Mouse (Mus musculus) limb, embryonic 14.5 days (tissue): ENCODE results near the gene Lifr. TPM values are rescaled to one million over a fixed set of nuclear protein-coding genes. Genes with fewer than 3 reads are reported as not detected.

Source experiments
- ATAC-seq: fragments of 200-750 bp; cut with Nextera tagmentation; 2 replicates; pipeline ENCODE4 v1.8.0; 2017; ENCODE audit warnings: low read depth, moderate number of reproducible peaks, moderate TSS enrichment; ENCODE audit not compliant: low FRiP score
- DNase-seq: peaks from one replicate; pipeline ENCODE4 v3.0.0-alpha.2; 2015; ENCODE audit warnings: low spot score
- H3K27ac ChIP-seq: fragments of 300-500 bp; sonication (generic); replicated peaks from 2 replicates; pipeline ENCODE4 v1.5.1; 2014; ENCODE audit warnings: low read depth, mild to moderate bottlenecking, low read length, moderate library complexity, mixed read lengths
- H3K27me3 ChIP-seq: fragments of 300-500 bp; sonication (generic); 2 replicates; pipeline ENCODE4 v1.6.1; 2014; ENCODE audit warnings: low read length, mixed read lengths; ENCODE audit not compliant: control insufficient read depth, insufficient read depth
- H3K36me3 ChIP-seq: fragments of 300-500 bp; sonication (generic); 2 replicates; pipeline ENCODE4 v1.6.1; 2014; ENCODE audit warnings: mild to moderate bottlenecking, low read length, moderate library complexity, mixed read lengths; ENCODE audit not compliant: control insufficient read depth, insufficient read depth
- H3K4me1 ChIP-seq: fragments of 300-500 bp; sonication (generic); 2 replicates; pipeline ENCODE4 v1.6.1; 2014; ENCODE audit warnings: antibody characterized with exemption, low read length, mixed read lengths; ENCODE audit not compliant: control insufficient read depth, insufficient read depth
- H3K4me2 ChIP-seq: fragments of 300-500 bp; sonication (generic); replicated peaks from 2 replicates; pipeline ENCODE4 v1.6.1; 2014; ENCODE audit warnings: low read depth, mild to moderate bottlenecking, low read length, moderate library complexity; ENCODE audit not compliant: severe bottlenecking
- H3K4me3 ChIP-seq: fragments of 300-500 bp; sonication (generic); replicated peaks from 2 replicates; pipeline ENCODE4 v1.5.1; 2014; ENCODE audit warnings: low read length
- H3K9ac ChIP-seq: fragments of 300-500 bp; sonication (generic); 2 replicates; pipeline ENCODE4 v1.6.1; 2014; ENCODE audit warnings: mild to moderate bottlenecking, low read depth, low read length, moderate library complexity; ENCODE audit not compliant: severe bottlenecking
- H3K9me3 ChIP-seq: fragments of 300-500 bp; sonication (generic); 2 replicates; pipeline ENCODE4 v1.6.1; 2016; ENCODE audit warnings: low read length; ENCODE audit not compliant: control insufficient read depth
- POLR2A ChIP-seq: fragments of 200-500 bp; IDR thresholded peaks from 2 replicates; pipeline ENCODE4 v1.8.0; 2012; ENCODE audit warnings: inconsistent platforms, mild to moderate bottlenecking, moderate library complexity, borderline replicate concordance; ENCODE audit not compliant: insufficient read depth, insufficient read length; ENCODE audit errors: extremely low read depth
- WGBS: fragments of 180-500 bp; shearing (Covaris S2); extraction: QIAGEN DNeasy Blood & Tissue Kit; methylation state at CpG from one replicate; pipeline ENCODE4 v1.1.7; 2014; 5-methylcytosine and 5-hydroxymethylcytosine counted together
- polyA plus RNA-seq, 2 experiments: library from polyadenylated mRNA; depleted of rRNA in 1 of 2; stranded (reverse) in 1 of 2; unstranded in 1 of 2; fragments of >200 nt; fragmentation: Nextera tagmentation in 1 of 2; extraction: Ambion mirVana in 1 of 2; gene quantifications; 2 replicates each; pipeline versions ENCODE4 v1.2.1 to v1.2.3; 2012 to 2014

The Lifr gene
- polyA plus RNA-seq, 2 experiments: 15.7 to 25.2 TPM

DNA sequence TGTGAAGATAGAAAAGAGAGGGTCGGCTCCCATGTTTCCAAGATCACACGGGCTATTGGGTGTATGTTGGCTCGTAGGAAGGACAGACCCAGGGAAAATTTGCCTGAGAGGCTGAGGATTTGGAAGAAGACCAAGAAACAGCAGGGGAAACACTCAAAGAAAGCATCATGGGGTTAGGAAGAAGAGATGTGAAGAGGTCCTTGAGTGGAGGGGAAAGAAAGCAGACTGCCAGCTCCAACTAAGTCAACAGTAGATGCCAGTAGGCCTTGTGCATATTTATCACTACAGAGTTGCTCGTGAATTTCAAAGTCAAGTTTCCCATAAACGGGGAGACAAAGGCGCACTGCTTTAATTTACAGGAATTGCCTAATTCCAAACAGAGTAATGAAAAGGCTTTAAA is 17.7 kb downstream of the Lifr start:
- no peak overlapping the region for H3K4me2 ChIP-seq
- 61% methylated on average over 6 of the region's 6 CpGs for WGBS
- TF ChIP-seq POLR2A: no peak
- DNase-seq: no peak
- no peak overlapping the region for H3K4me3 ChIP-seq
- H3K36me3 ChIP-seq: no peaks in the 10 kb centered on the region
- H3K9me3 ChIP-seq: no peaks in the 10 kb centered on the region
- no peak for ATAC-seq
- no peaks in the 10 kb centered on the region for H3K4me1 ChIP-seq
- no peak overlapping the region for H3K27ac ChIP-seq
- H3K27me3 ChIP-seq: no peaks in the 10 kb centered on the region
- no peak overlapping the region for H3K9ac ChIP-seq

DNA sequence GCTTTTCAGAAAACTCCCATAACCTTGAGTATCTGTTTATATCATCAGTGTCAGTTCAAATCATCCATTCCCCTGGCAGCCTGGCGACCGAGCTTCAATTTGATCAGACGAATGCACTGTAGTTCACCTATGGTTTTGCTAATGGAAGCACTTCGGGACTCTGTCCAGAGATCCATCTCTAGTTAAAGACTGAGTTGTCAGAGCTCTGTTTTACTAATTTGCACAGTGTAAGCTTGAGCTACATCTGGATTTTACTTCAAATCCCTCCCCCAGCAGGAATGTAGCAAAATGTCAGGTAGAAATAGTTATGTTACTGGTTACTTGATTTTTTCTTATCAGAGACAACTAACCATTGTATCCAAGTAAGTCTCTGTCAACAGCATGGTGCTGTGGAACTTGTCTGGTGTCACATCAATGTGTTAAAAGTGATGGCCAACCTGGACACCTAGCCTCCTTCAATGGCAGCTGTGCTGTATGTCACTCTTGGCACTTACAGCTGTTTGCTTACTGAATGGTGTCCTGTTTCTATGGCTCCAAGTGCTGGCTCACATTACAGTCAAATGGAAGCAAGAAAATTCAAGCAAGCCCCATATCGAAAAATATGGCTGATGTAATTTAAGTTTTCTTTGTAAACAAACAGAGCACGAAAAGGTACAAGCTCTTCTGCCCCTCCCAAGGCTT is 22.0 kb downstream of the Lifr start:
- no peak for TF ChIP-seq POLR2A
- WGBS: 66% methylated on average over 6 of the region's 6 CpGs
- Histone ChIP-seq H3K4me1 (no peaks in the 10 kb centered on the region), H3K9me3 (no peaks in the 10 kb centered on the region), H3K27ac (no peak overlapping the region), H3K4me2 (no peak overlapping the region), H3K27me3 (no peaks in the 10 kb centered on the region), H3K36me3 (no peaks in the 10 kb centered on the region), H3K9ac (no peak overlapping the region), H3K4me3 (no peak overlapping the region)
- ATAC-seq (peak; percentile 71), DNase-seq (peak; percentile 18)

DNA sequence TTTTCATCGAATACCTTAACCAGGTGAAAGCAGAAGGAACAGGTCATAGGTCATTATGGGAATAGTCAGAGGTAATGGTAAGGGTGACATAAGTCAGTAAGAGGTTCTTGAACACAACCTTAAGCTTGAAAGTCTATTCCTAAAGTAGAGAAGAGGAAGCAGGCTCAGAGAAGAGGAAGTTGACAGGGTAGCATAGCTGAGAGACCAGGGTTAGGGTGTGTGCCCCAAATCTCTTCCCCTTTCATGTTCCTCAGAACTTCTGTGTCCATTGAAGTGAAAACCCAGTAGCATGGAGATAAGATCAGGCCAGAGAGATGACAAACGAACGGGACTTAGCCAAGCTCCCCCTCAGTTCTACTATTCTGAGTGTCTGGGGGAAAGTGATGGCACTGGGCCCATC is 23.5 kb downstream of the Lifr start:
- no peaks in the 10 kb centered on the region for H3K36me3 ChIP-seq
- WGBS: 86% methylated on average over 3 of the region's 3 CpGs
- ATAC-seq: no peak
- H3K4me3 ChIP-seq: no peak overlapping the region
- H3K4me1 ChIP-seq: no peaks in the 10 kb centered on the region
- no peak overlapping the region for H3K4me2 ChIP-seq
- no peaks in the 10 kb centered on the region for H3K27me3 ChIP-seq
- TF ChIP-seq POLR2A: no peak
- H3K27ac ChIP-seq: no peak overlapping the region
- H3K9ac ChIP-seq: no peak overlapping the region
- no peaks in the 10 kb centered on the region for H3K9me3 ChIP-seq
- DNase-seq: no peak

DNA sequence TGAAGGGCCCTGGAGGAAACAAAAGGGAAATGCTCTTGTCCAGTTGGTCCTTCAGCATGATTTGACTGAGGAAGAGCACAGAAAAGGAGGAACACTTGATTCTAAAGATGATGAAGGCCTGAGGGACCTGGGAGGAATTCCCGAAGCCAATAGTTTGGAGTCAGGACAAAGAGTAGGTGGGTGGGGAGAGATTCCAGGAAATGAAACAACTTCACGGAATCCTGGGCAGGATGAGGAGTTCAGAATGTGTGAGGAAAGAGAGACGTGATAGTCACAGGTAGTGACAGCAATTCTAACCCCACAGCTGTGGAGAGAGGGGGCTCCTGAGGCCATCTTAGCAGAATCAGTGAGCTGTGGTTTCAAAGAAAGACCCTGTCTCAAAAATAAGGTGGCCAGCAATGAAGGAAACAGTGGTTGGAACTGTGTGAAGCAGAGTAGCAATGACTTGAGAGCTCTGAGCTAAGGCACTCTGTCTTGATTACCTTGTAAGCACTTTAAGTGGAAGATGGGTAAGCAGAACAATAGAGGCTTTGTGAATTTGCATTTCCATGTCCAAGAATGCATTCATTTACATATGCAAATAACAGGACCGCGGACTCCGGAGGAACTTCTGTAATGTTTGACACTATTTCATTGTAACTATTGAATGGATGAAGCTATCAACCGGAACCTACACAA is 25.1 kb downstream of the Lifr start:
- Histone ChIP-seq H3K36me3 (no peaks in the 10 kb centered on the region), H3K4me1 (no peaks in the 10 kb centered on the region), H3K9ac (no peak overlapping the region), H3K9me3 (no peaks in the 10 kb centered on the region), H3K27me3 (no peaks in the 10 kb centered on the region), H3K4me2 (no peak overlapping the region), H3K27ac (no peak overlapping the region), H3K4me3 (no peak overlapping the region)
- ATAC-seq (no peak), DNase-seq (no peak)
- no peak for TF ChIP-seq POLR2A
- 63% methylated on average over 7 of the region's 7 CpGs for WGBS

DNA sequence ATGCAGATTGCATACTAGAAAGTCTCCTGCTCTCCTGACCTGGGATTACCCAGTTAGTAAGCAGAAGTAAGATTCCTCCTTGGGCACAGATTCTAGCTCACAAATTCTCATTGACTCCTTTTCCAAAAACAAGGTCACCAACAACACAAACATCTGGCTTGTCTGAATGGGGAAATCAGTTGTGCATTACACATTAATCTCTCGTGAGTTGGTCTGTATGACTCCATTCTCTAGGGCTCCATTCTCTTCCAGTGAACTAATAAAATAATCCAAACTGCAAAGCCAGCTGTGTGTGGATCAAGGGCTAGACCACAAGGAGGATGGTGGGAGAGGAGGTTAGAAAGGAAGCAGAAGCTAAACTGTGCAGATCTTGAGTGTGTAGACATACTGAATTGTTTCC is 25.8 kb downstream of the Lifr start:
- 60% methylated on average over 1 of the region's 1 CpGs for WGBS
- no peak overlapping the region for H3K4me3 ChIP-seq
- ATAC-seq (no peak), DNase-seq (no peak)
- no peaks in the 10 kb centered on the region for H3K4me1 ChIP-seq
- no peaks in the 10 kb centered on the region for H3K36me3 ChIP-seq
- no peak for TF ChIP-seq POLR2A
- H3K27ac ChIP-seq: no peak overlapping the region
- H3K27me3 ChIP-seq: no peaks in the 10 kb centered on the region
- H3K9ac ChIP-seq: no peak overlapping the region
- H3K4me2 ChIP-seq: no peak overlapping the region
- H3K9me3 ChIP-seq: no peaks in the 10 kb centered on the region

DNA sequence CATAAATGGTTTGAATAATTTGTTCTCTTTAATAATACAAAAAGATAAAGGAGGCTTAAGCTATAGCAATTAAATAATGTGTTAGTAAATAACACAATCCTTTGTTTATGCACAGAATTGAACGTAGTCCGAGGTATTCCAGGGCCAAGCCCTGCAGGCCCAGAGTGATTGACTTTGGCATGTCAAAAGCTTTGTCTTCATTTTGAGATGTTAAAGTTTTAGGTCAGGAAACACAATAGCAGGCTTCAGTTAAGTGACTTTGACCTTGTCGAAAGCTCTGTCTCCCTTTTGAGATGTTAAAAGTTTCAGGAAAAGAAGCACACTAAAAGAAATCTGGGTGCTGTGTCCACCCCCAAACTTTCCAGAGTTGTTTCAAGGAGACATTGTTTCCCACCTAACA is 26.3 kb downstream of the Lifr start:
- H3K9ac ChIP-seq: no peak overlapping the region
- H3K4me1 ChIP-seq: no peaks in the 10 kb centered on the region
- H3K27ac ChIP-seq: no peak overlapping the region
- TF ChIP-seq POLR2A: no peak
- WGBS: 79% methylated on average over 3 of the region's 3 CpGs
- DNase-seq (no peak), ATAC-seq (no peak)
- no peak overlapping the region for H3K4me3 ChIP-seq
- H3K4me2 ChIP-seq: no peak overlapping the region
- no peaks in the 10 kb centered on the region for H3K27me3 ChIP-seq
- H3K36me3 ChIP-seq: no peaks in the 10 kb centered on the region
- no peaks in the 10 kb centered on the region for H3K9me3 ChIP-seq
